ENCODE assay signal across 21 mouse cellular contexts in the genomic region with DNA sequence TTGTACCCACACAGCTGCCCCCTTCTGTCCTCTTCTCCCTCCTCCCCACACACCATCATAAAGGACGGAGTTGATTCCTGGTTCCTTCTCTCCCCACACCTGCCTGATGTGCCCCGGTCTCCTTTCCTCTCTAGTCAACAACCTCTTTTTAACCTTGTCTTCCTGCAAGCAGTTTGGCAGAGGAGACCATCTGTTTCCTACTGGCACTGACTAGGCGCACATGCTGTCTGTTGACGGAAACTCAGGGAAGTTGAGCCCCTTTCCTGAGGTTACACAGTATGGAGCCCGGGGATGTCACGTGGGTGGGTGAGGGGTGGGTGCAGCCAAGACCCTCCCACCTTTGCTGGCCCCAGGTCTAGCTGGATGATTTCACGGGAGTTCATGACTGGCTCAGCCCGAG. TPM values are rescaled to one million over a fixed set of nuclear protein-coding genes. Genes with fewer than 3 reads are reported as not detected.
DNase-seq lines count a peak whose midpoint lies in the region; ATAC-seq and TF ChIP-seq lines count a peak whose summit lies in the region.
"Had no signal": no experiment of that assay in that cellular context is flagged by ENCODE, and none has a peak within 500 bp of the region (broad histone marks: within the 10 kb centered on the region; RNA-seq: fewer than 3 reads in every experiment).

No protein-coding gene starts in this region.

- no peak for ATAC-seq in cerebellum, adult (ENCODE audit: insufficient number of reproducible peaks, low FRiP score, low TSS enrichment)
- ATAC-seq in hindbrain, postnatal 0 days: peak; percentile 39; the same call in 1 of the 2 replicates
- ATAC-seq in hindbrain, embryonic 11.5 days (ENCODE audit: low FRiP score): no peak
- peak; percentile 46; the same call in 1 of the 2 replicates for ATAC-seq in common myeloid progenitor, adult 5-6 weeks (replicated peaks; ENCODE audit: low read depth, poor library complexity, severe bottlenecking)
- no peak for ATAC-seq in midbrain, embryonic 13.5 days
- ATAC-seq: CD4-positive, CD25-positive, alpha-beta regulatory T cell, adult 4 months; intestine, postnatal 0 days; Patski had no signal

- H3K9me3 ChIP-seq in hindbrain, postnatal 0 days (ENCODE audit: low read length): no peaks in the 10 kb centered on the region
- H3K9me3 ChIP-seq in hindbrain, embryonic 11.5 days (ENCODE audit: control insufficient read depth, low read length): no peaks in the 10 kb centered on the region
- H3K9me3 ChIP-seq in midbrain, embryonic 13.5 days: no peaks in the 10 kb centered on the region
- H3K9me3 ChIP-seq: embryonic facial prominence, embryonic 10.5 days; hindbrain, embryonic 15.5 days; limb, embryonic 13.5 days; liver, embryonic 13.5 days had no signal

- no peak for TF ChIP-seq CTCF in hindbrain, postnatal 0 days (IDR thresholded peaks at IDR 0.05; ENCODE audit: low read depth)
- TF ChIP-seq CTCF in brain, embryonic 14.5 days (IDR thresholded peaks at IDR 0.05; ENCODE audit: borderline replicate concordance, extremely low read depth, insufficient read depth, insufficient read length): no peak

- H3K36me3 ChIP-seq in hindbrain, postnatal 0 days (ENCODE audit: insufficient read depth, low read length): no peaks in the 10 kb centered on the region
- no peaks in the 10 kb centered on the region for H3K36me3 ChIP-seq in hindbrain, embryonic 11.5 days (ENCODE audit: control insufficient read depth, insufficient read depth, low read length)
- no peaks in the 10 kb centered on the region for H3K36me3 ChIP-seq in midbrain, embryonic 13.5 days
- H3K36me3 ChIP-seq: embryonic facial prominence, embryonic 10.5 days; heart, embryonic 12.5 days; hindbrain, embryonic 15.5 days; limb, embryonic 13.5 days; liver, embryonic 13.5 days had no signal

- 45% methylated on average over 8 of the region's 8 CpGs for WGBS in hindbrain, postnatal 0 days
- WGBS in hindbrain, embryonic 11.5 days: 64% methylated on average over 8 of the region's 8 CpGs
- 70% methylated on average over 8 of the region's 8 CpGs for WGBS in midbrain, embryonic 13.5 days

- H3K27ac ChIP-seq in hindbrain, postnatal 0 days: 0 out of 2 replicates have a peak overlapping the region, but pooled peaks have one; percentile 3
- no peak overlapping the region for H3K27ac ChIP-seq in hindbrain, embryonic 11.5 days (ENCODE audit: low read depth, low read length)
- H3K27ac ChIP-seq in midbrain, embryonic 13.5 days: no peak overlapping the region
- H3K27ac ChIP-seq: embryonic facial prominence, embryonic 10.5 days; gastrocnemius, adult 2 months; hindbrain, embryonic 15.5 days; kidney, postnatal 0 days; limb, embryonic 13.5 days; liver, embryonic 13.5 days had no signal

- H3K4me3 ChIP-seq in hindbrain, postnatal 0 days (ENCODE audit: low read length): no peak overlapping the region
- H3K4me3 ChIP-seq in hindbrain, embryonic 11.5 days (ENCODE audit: low read depth, low read length): no peak overlapping the region
- H3K4me3 ChIP-seq in midbrain, embryonic 13.5 days (replicated peaks): no peak overlapping the region
- H3K4me3 ChIP-seq: embryonic facial prominence, embryonic 10.5 days; gastrocnemius, adult 2 months; heart, embryonic 12.5 days; hindbrain, embryonic 15.5 days; limb, embryonic 13.5 days; liver, embryonic 13.5 days; megakaryocyte, embryonic 14.5 days had no signal

- no peak overlapping the region for H3K4me2 ChIP-seq in hindbrain, postnatal 0 days (ENCODE audit: low read depth, low read length)
- H3K4me2 ChIP-seq in hindbrain, embryonic 11.5 days (replicated peaks; ENCODE audit: low read depth, low read length): no peak overlapping the region
- no peak overlapping the region for H3K4me2 ChIP-seq in midbrain, embryonic 13.5 days (replicated peaks)
- H3K4me2 ChIP-seq: heart, embryonic 12.5 days; hindbrain, embryonic 15.5 days; limb, embryonic 13.5 days; liver, embryonic 13.5 days had no signal

- no peak overlapping the region for H3K9ac ChIP-seq in hindbrain, postnatal 0 days (replicated peaks; ENCODE audit: low read length)
- no peak overlapping the region for H3K9ac ChIP-seq in hindbrain, embryonic 11.5 days (ENCODE audit: low read depth, low read length)
- no peak overlapping the region for H3K9ac ChIP-seq in midbrain, embryonic 13.5 days (replicated peaks)
- H3K9ac ChIP-seq: heart, embryonic 12.5 days; hindbrain, embryonic 15.5 days; limb, embryonic 13.5 days; liver, embryonic 13.5 days had no signal

- H3K27me3 ChIP-seq in hindbrain, postnatal 0 days (ENCODE audit: insufficient read depth, low read length): no peaks in the 10 kb centered on the region
- peaks cover 15% of the 10 kb centered on the region for H3K27me3 ChIP-seq in hindbrain, embryonic 11.5 days (ENCODE audit: control insufficient read depth, insufficient read depth, low read length)
- peaks cover 33% of the 10 kb centered on the region for H3K27me3 ChIP-seq in midbrain, embryonic 13.5 days
- H3K27me3 ChIP-seq: Patski had no signal

- peak; percentile 59 to 66 for DNase-seq in cerebellum, adult 18-20 months
- peak; percentile 20 for DNase-seq in hindbrain, postnatal 0 days (ENCODE audit: low spot score)
- DNase-seq in hindbrain, embryonic 11.5 days (ENCODE audit: low spot score): no peak
- peak; percentile 68 for DNase-seq in brain, embryonic 14.5 days (ENCODE audit: low read depth)
- DNase-seq: adrenal gland, adult 8-10 months; gastrocnemius, adult 2 months; thymus, postnatal 25 days had no signal

- H3K4me1 ChIP-seq in hindbrain, postnatal 0 days (ENCODE audit: insufficient read depth, low read length): no peaks in the 10 kb centered on the region; the same call in 1 of the 2 replicates
- H3K4me1 ChIP-seq in hindbrain, embryonic 11.5 days (replicated peaks; ENCODE audit: control insufficient read depth, insufficient read depth, low read length): no peaks in the 10 kb centered on the region
- H3K4me1 ChIP-seq in midbrain, embryonic 13.5 days (replicated peaks): peaks cover 18% of the 10 kb centered on the region
- H3K4me1 ChIP-seq: limb, embryonic 13.5 days; megakaryocyte, embryonic 14.5 days had no signal

- TF ChIP-seq POLR2A in brain, embryonic 14.5 days (IDR thresholded peaks at IDR 0.05; ENCODE audit: borderline replicate concordance, extremely low read depth, insufficient read depth, insufficient read length, poor library complexity, severe bottlenecking): no peak

RNA-seq across cellular contexts. Expression of a gene that starts 17.8 kb away (rescaled TPM):
- 33.4 and 43.4 TPM in 2 replicates for total RNA-seq in hindbrain, postnatal 0 days (2014; rRNA removed)
- polyA plus RNA-seq in hindbrain, postnatal 0 days (2015; fragmentation: Nextera tagmentation; extraction: Ambion mirVana): 13.8 and 15.2 TPM in 2 replicates
- polyA plus RNA-seq in hindbrain, embryonic 11.5 days (2014; fragmentation: Nextera tagmentation; extraction: Ambion mirVana): 8.5 and 10.5 TPM in 2 replicates
- 31.2 and 36.1 TPM in 2 replicates for polyA plus RNA-seq in brain, embryonic 14.5 days (2012; rRNA removed)
- total RNA-seq in common myeloid progenitor, adult 5-6 weeks (2017): 1.8 and 3.7 TPM in 2 replicates
- polyA plus RNA-seq in midbrain, embryonic 13.5 days (2015; fragmentation: Nextera tagmentation; extraction: Ambion mirVana): 17.2 and 17.4 TPM in 2 replicates
- total RNA-seq: granulocyte monocyte progenitor cell, adult 5-6 weeks had no signal
- polyA plus RNA-seq: CD4-positive, CD25-positive, alpha-beta regulatory T cell, adult 4 months had no signal

Comparison
In these comparisons a context has a peak if more than half of its experiments do, and no peak if none do; other contexts are left out.
1. ATAC-seq: peak in hindbrain, postnatal 0 days (single experiment) and common myeloid progenitor, adult 5-6 weeks (single experiment); none in cerebellum, adult (single experiment), hindbrain, embryonic 11.5 days (single experiment) and midbrain, embryonic 13.5 days (single experiment).